Comparison of ENCODE assay signal across 28 mouse cellular contexts in the genomic region with DNA sequence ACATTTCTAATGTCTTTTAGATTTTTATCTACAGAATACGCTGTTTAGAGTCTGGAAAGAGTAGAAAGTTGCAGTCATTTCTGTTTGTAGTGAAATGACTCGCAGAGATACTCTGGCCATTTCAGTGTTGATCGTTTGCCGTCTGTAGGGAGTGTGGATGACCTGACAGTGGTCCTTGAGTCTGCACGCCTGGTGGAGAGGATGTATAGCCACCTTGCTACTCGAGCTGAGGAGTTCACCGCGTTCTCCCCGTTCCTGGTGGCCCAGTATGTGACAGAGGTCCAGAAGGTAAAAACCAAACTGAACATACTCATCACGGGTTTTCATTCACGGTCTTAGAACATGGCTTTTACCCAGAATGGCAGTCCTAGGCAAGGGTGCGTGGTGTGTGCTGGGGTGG.
"Had no signal": no experiment of that assay in that cellular context is flagged by ENCODE, and none has a peak within 500 bp of the region (broad histone marks: within the 10 kb centered on the region; RNA-seq: fewer than 3 reads in every experiment).

No protein-coding gene starts in this region.

- DNase-seq: cerebellum, adult 18-20 months; cerebellum, adult 2 months; cerebellum, adult 8-10 months; cerebellum, adult 9-10 months; cerebellum, adult 9-11 months; cerebellum, postnatal 10 days; cerebellum, postnatal 14 days; cerebellum, postnatal 25 days; cerebellum, postnatal 36 days; embryo, embryonic 11 days; forebrain, postnatal 0 days; gastrocnemius, adult 2 months; gastrocnemius, postnatal 10 days; gastrocnemius, postnatal 14 days; gastrocnemius, postnatal 25 days; gastrocnemius, postnatal 36 days; heart, adult 18-20 months had no signal

- H3K27ac ChIP-seq: embryonic facial prominence, embryonic 10.5 days; embryonic facial prominence, embryonic 12.5 days; embryonic facial prominence, embryonic 13.5 days; embryonic facial prominence, embryonic 15.5 days; forebrain, embryonic 10.5 days; forebrain, embryonic 12.5 days; forebrain, embryonic 13.5 days; forebrain, embryonic 15.5 days; gastrocnemius, adult 2 months had no signal

- H3K9me3 ChIP-seq: embryonic facial prominence, embryonic 10.5 days; embryonic facial prominence, embryonic 12.5 days; embryonic facial prominence, embryonic 13.5 days; embryonic facial prominence, embryonic 15.5 days; forebrain, embryonic 10.5 days; forebrain, embryonic 12.5 days; forebrain, embryonic 13.5 days; forebrain, embryonic 15.5 days had no signal

- H3K9ac ChIP-seq: embryonic facial prominence, embryonic 12.5 days; embryonic facial prominence, embryonic 13.5 days; embryonic facial prominence, embryonic 15.5 days; forebrain, embryonic 12.5 days; forebrain, embryonic 13.5 days; forebrain, embryonic 15.5 days; forebrain, postnatal 0 days had no signal

- H3K27me3 ChIP-seq: embryonic facial prominence, embryonic 12.5 days; embryonic facial prominence, embryonic 13.5 days; embryonic facial prominence, embryonic 15.5 days; forebrain, embryonic 12.5 days; forebrain, embryonic 13.5 days; forebrain, embryonic 15.5 days had no signal

- H3K4me1 ChIP-seq: embryonic facial prominence, embryonic 10.5 days; embryonic facial prominence, embryonic 12.5 days; embryonic facial prominence, embryonic 13.5 days; embryonic facial prominence, embryonic 15.5 days; forebrain, embryonic 10.5 days; forebrain, embryonic 12.5 days; forebrain, embryonic 13.5 days; forebrain, embryonic 15.5 days had no signal

- H3K4me3 ChIP-seq: embryonic facial prominence, embryonic 10.5 days; embryonic facial prominence, embryonic 12.5 days; embryonic facial prominence, embryonic 13.5 days; embryonic facial prominence, embryonic 15.5 days; erythroblast, embryonic 14.5 days; forebrain, embryonic 10.5 days; forebrain, embryonic 12.5 days; forebrain, embryonic 13.5 days; forebrain, embryonic 15.5 days; gastrocnemius, adult 2 months had no signal

- ATAC-seq: forebrain, embryonic 13.5 days; forebrain, embryonic 14.5 days; forebrain, embryonic 15.5 days; forebrain, embryonic 16.5 days; forebrain, postnatal 0 days had no signal

- H3K4me2 ChIP-seq: embryonic facial prominence, embryonic 12.5 days; embryonic facial prominence, embryonic 13.5 days; embryonic facial prominence, embryonic 15.5 days; forebrain, embryonic 12.5 days; forebrain, embryonic 13.5 days; forebrain, embryonic 15.5 days had no signal
